Mouse (Mus musculus): ENCODE measurements at regions not wholly inside any gene's neighbourhood (a gene's known extent, or its start where the extent isn't known, plus 50 kb on each side); places are given as distances from the start of the nearest gene placed in this dataset.

GRCm38 (mm10) chr7:136182101-136182500, 465.9 kb upstream of the Mki67 start:
- Histone ChIP-seq H3K27ac (ENCODE audit: low read depth, low read length) (no peak overlapping the region), H3K27me3 (ENCODE audit: control insufficient read depth, insufficient read depth, low read length) (no peaks in the 10 kb centered on the region), H3K4me2 (no peak overlapping the region), H3K4me3 (ENCODE audit: low read depth, low read length) (no peak overlapping the region), H3K9me3 (ENCODE audit: control insufficient read depth, low read length) (no peaks in the 10 kb centered on the region), H3K9ac (ENCODE audit: low read length) (no peak overlapping the region), H3K36me3 (ENCODE audit: control insufficient read depth, insufficient read depth, low read length) (no peaks in the 10 kb centered on the region), H3K4me1 (ENCODE audit: control insufficient read depth, insufficient read depth, low read length) (peaks cover 5% of the 10 kb centered on the region; the same call in 1 of the 2 replicates)
- ATAC-seq (ENCODE audit: low FRiP score) (no peak), DNase-seq (ENCODE audit: low spot score, missing footprints) (no peak)
- 92% methylated on average over 5 of the region's 5 CpGs for WGBS

- H3K27ac ChIP-seq (ENCODE audit: low read depth, low read length) = no peak overlapping the region
- no peaks in the 10 kb centered on the region for H3K36me3 ChIP-seq (ENCODE audit: control insufficient read depth, insufficient read depth, low read length)
- H3K9ac ChIP-seq (ENCODE audit: low read length) = no peak overlapping the region
- H3K4me3 ChIP-seq (ENCODE audit: low read depth, low read length) = no peak overlapping the region
- no peaks in the 10 kb centered on the region for H3K9me3 ChIP-seq (ENCODE audit: control insufficient read depth, low read length)
- ATAC-seq (ENCODE audit: low FRiP score) = no peak
- H3K27me3 ChIP-seq (ENCODE audit: control insufficient read depth, insufficient read depth, low read length) = no peaks in the 10 kb centered on the region
- WGBS = 81% methylated on average over 17 of the region's 17 CpGs
- no peaks in the 10 kb centered on the region for H3K4me1 ChIP-seq (ENCODE audit: control insufficient read depth, insufficient read depth, low read length)
- H3K4me2 ChIP-seq = no peak overlapping the region
- DNase-seq (ENCODE audit: low spot score, missing footprints) = no peak
Measured at GRCm38 (mm10) chr7:136196424-136197160, 480.4 kb upstream of the Mki67 start.

- ATAC-seq (ENCODE audit: low FRiP score) (peak; percentile 41), DNase-seq (ENCODE audit: low spot score, missing footprints) (no peak)
- no peak overlapping the region for H3K9ac ChIP-seq (ENCODE audit: low read length)
- H3K9me3 ChIP-seq (ENCODE audit: control insufficient read depth, low read length) = no peaks in the 10 kb centered on the region
- no peaks in the 10 kb centered on the region for H3K27me3 ChIP-seq (ENCODE audit: control insufficient read depth, insufficient read depth, low read length)
- no peak overlapping the region for H3K4me2 ChIP-seq
- WGBS = 54% methylated on average over 12 of the region's 12 CpGs
- H3K4me1 ChIP-seq (ENCODE audit: control insufficient read depth, insufficient read depth, low read length) = peaks cover 15% of the 10 kb centered on the region
- no peak overlapping the region for H3K4me3 ChIP-seq (ENCODE audit: low read depth, low read length)
- H3K36me3 ChIP-seq (ENCODE audit: control insufficient read depth, insufficient read depth, low read length) = no peaks in the 10 kb centered on the region
- no peak overlapping the region; the same call in 1 of the 2 replicates for H3K27ac ChIP-seq (ENCODE audit: low read depth, low read length)
Measured at GRCm38 (mm10) chr7:136208879-136209278, 492.7 kb upstream of the Mki67 start.

- peak; percentile 88 for ATAC-seq (ENCODE audit: low FRiP score)
- Histone ChIP-seq H3K27me3 (ENCODE audit: control insufficient read depth, insufficient read depth, low read length) (no peaks in the 10 kb centered on the region), H3K36me3 (ENCODE audit: control insufficient read depth, insufficient read depth, low read length) (no peaks in the 10 kb centered on the region), H3K27ac (ENCODE audit: low read depth, low read length) (peak overlapping the region; percentile 82), H3K9me3 (ENCODE audit: control insufficient read depth, low read length) (no peaks in the 10 kb centered on the region), H3K4me3 (ENCODE audit: low read depth, low read length) (0 out of 2 replicates have a peak overlapping the region, but pooled peaks have one; percentile 3), H3K4me1 (ENCODE audit: control insufficient read depth, insufficient read depth, low read length) (peaks cover 15% of the 10 kb centered on the region), H3K4me2 (peak overlapping the region; percentile 43), H3K9ac (ENCODE audit: low read length) (peak overlapping the region; percentile 50)
- WGBS = 15% methylated on average over 31 of the region's 31 CpGs
- peak; percentile 95 for DNase-seq (ENCODE audit: low spot score, missing footprints)
Measured at GRCm38 (mm10) chr7:136209299-136210171, 493.4 kb upstream of the Mki67 start.

GRCm38 (mm10) chr7:136212492-136212891, 496.3 kb upstream of the Mki67 start:
- H3K27me3 ChIP-seq (ENCODE audit: control insufficient read depth, insufficient read depth, low read length) = no peaks in the 10 kb centered on the region
- DNase-seq (ENCODE audit: low spot score, missing footprints) (no peak), ATAC-seq (ENCODE audit: low FRiP score) (no peak)

GRCm38 (mm10) chr7:136213057-136213961, 497.1 kb upstream of the Mki67 start:
- DNase-seq (ENCODE audit: low spot score, missing footprints) (no peak), ATAC-seq (ENCODE audit: low FRiP score) (no peak)
- 57% methylated on average over 11 of the region's 11 CpGs for WGBS
- no peaks in the 10 kb centered on the region for H3K27me3 ChIP-seq (ENCODE audit: control insufficient read depth, insufficient read depth, low read length)
- H3K9me3 ChIP-seq (ENCODE audit: control insufficient read depth, low read length) = no peaks in the 10 kb centered on the region
- no peak overlapping the region for H3K27ac ChIP-seq (ENCODE audit: low read depth, low read length)
- no peak overlapping the region for H3K9ac ChIP-seq (ENCODE audit: low read length)
- H3K4me2 ChIP-seq = no peak overlapping the region
- H3K36me3 ChIP-seq (ENCODE audit: control insufficient read depth, insufficient read depth, low read length) = no peaks in the 10 kb centered on the region
- H3K4me1 ChIP-seq (ENCODE audit: control insufficient read depth, insufficient read depth, low read length) = peaks cover 15% of the 10 kb centered on the region
- no peak overlapping the region for H3K4me3 ChIP-seq (ENCODE audit: low read depth, low read length)

More at GRCm38 (mm10) chr7:136212492-136212891, 496.3 kb upstream of the Mki67 start:
- H3K9me3 ChIP-seq (ENCODE audit: control insufficient read depth, low read length) = no peaks in the 10 kb centered on the region
- no peaks in the 10 kb centered on the region for H3K36me3 ChIP-seq (ENCODE audit: control insufficient read depth, insufficient read depth, low read length)
- no peak overlapping the region for H3K9ac ChIP-seq (ENCODE audit: low read length)
- 75% methylated on average over 8 of the region's 8 CpGs for WGBS
- H3K27ac ChIP-seq (ENCODE audit: low read depth, low read length) = no peak overlapping the region
- no peak overlapping the region for H3K4me2 ChIP-seq
- no peak overlapping the region for H3K4me3 ChIP-seq (ENCODE audit: low read depth, low read length)
- H3K4me1 ChIP-seq (ENCODE audit: control insufficient read depth, insufficient read depth, low read length) = peaks cover 15% of the 10 kb centered on the region

GRCm38 (mm10) chr7:136213962-136214308, 497.8 kb upstream of the Mki67 start:
- Histone ChIP-seq H3K9ac (ENCODE audit: low read length) (no peak overlapping the region), H3K27ac (ENCODE audit: low read depth, low read length) (no peak overlapping the region), H3K4me1 (ENCODE audit: control insufficient read depth, insufficient read depth, low read length) (peaks cover 14% of the 10 kb centered on the region), H3K9me3 (ENCODE audit: control insufficient read depth, low read length) (no peaks in the 10 kb centered on the region), H3K27me3 (ENCODE audit: control insufficient read depth, insufficient read depth, low read length) (no peaks in the 10 kb centered on the region), H3K4me2 (no peak overlapping the region), H3K36me3 (ENCODE audit: control insufficient read depth, insufficient read depth, low read length) (no peaks in the 10 kb centered on the region), H3K4me3 (ENCODE audit: low read depth, low read length) (no peak overlapping the region)
- DNase-seq (ENCODE audit: low spot score, missing footprints) = no peak
- ATAC-seq (ENCODE audit: low FRiP score) = no peak
- WGBS = 91% methylated on average over 3 of the region's 3 CpGs

- 64% methylated on average over 4 of the region's 4 CpGs for WGBS
Measured at GRCm38 (mm10) chr7:136214415-136214814, 498.3 kb upstream of the Mki67 start.

More at GRCm38 (mm10) chr7:136214415-136214814, 498.3 kb upstream of the Mki67 start:
- H3K4me1 ChIP-seq (ENCODE audit: control insufficient read depth, insufficient read depth, low read length) = peaks cover 14% of the 10 kb centered on the region
- no peaks in the 10 kb centered on the region for H3K9me3 ChIP-seq (ENCODE audit: control insufficient read depth, low read length)
- ATAC-seq (ENCODE audit: low FRiP score) = no peak
- no peak overlapping the region for H3K4me3 ChIP-seq (ENCODE audit: low read depth, low read length)
- no peak overlapping the region for H3K4me2 ChIP-seq
- H3K36me3 ChIP-seq (ENCODE audit: control insufficient read depth, insufficient read depth, low read length) = no peaks in the 10 kb centered on the region
- H3K27me3 ChIP-seq (ENCODE audit: control insufficient read depth, insufficient read depth, low read length) = no peaks in the 10 kb centered on the region
- DNase-seq (ENCODE audit: low spot score, missing footprints) = no peak
- no peak overlapping the region for H3K9ac ChIP-seq (ENCODE audit: low read length)
- H3K27ac ChIP-seq (ENCODE audit: low read depth, low read length) = no peak overlapping the region
